Mouse (Mus musculus) heart, postnatal 0 days (tissue): ENCODE data around the gene 4930451I11Rik.

ENCODE experiments used
- CTCF ChIP-seq: IDR thresholded peaks from 2 replicates; pipeline ENCODE4 v1.5.1; 2016; ENCODE audit warnings: antibody characterized with exemption, control low read depth, low read depth
- EP300 ChIP-seq: IDR thresholded peaks from 2 replicates; pipeline ENCODE4 v1.6.1; 2016; ENCODE audit warnings: antibody characterized with exemption, low read depth

DNA sequence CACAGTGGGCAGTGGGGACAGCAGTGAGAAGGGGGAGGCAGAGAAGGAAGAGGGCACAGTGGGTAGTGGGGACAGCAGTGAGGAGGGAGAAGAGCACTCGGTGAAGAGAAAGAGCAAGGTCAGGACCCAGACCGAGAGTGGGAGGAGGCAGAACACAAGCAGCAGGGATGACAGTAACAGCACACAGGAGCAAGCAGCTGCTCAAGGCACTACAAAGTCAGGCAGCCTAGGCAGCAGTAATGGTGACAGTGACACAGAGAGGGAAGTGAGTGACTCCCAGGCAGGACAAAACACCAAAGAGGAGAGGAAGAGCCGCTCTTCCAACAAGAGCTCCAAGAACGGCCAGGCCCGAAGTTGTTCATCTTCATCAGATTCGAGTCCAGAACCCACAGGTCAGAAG is 32.4 kb upstream of the 4930451I11Rik start:
- no peak for TF ChIP-seq CTCF
- TF ChIP-seq EP300: no peak
